Mouse (Mus musculus) liver, embryonic 14.5 days (tissue): ENCODE data around the gene Smad3.

Experiments
- CTCF ChIP-seq: IDR thresholded peaks from 2 replicates; pipeline ENCODE4 v1.5.1; 2016; ENCODE audit warnings: antibody characterized with exemption, low read depth, control low read depth
- EP300 ChIP-seq: IDR thresholded peaks from 2 replicates; pipeline ENCODE4 v1.6.1; 2016; ENCODE audit warnings: antibody characterized with exemption, low read depth

DNA sequence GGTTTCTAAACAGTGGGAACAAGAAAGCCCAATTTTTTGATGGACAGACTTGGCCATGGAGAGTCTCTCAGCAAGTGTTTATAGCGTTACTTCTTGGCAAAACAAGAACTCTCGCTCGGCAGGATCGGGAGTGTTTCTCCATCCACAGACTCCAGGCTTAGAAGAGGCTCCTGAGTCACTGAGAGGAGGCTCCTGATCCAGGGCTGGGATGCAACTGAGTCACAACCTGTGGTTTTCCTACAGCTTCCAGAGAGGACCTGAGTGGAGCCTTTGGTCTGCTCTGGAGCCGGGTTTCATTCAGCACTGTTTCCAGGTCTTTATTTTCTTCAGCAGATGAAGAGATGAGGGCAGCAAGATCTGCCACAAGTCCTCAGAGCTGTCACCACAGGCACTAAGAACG, 149.8 kb downstream of the Smad3 start:
- no peak for TF ChIP-seq CTCF
- no peak for TF ChIP-seq EP300
